Mouse (Mus musculus): ENCODE measurements around the gene Gm2174. TPM values are rescaled to one million over a fixed set of nuclear protein-coding genes. Genes with fewer than 3 reads are reported as not detected.
A peak's percentile ranks its signal among the peaks of the same experiment; 100 is the strongest.

Gene Gm2174
- polyA plus RNA-seq, 2 experiments, result 2.1 TPM; not detected in 1

DNA sequence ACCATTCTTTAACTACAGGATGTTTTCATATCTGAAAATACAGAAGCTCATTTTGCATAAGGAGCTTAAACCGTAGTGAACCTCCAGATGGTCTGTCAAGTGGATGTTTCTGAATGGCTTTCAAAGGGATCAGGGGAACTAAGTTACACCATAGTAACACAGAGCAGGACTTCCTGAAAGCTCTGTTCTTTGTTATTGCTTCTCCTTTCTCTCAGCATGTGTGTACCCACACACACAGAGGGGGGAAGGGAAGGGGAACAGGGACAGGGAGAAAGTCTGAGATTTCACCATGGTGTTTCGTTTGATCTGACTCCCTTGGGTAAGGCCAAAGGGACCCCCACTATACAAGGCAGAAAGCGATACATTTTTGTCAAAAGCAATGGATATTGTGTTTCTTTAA, 34.1 kb downstream of the Gm2174 start:
- Histone ChIP-seq H3K9me3 (ENCODE audit: control insufficient read depth, low read length) (no peaks in the 10 kb centered on the region), H3K4me3 (ENCODE audit: insufficient read depth in 1 of 2, low read depth in 2 of 2, low read length in 2 of 2) (no peak overlapping the region)
- DNase-seq (ENCODE audit: low read depth in 3 of 3, low spot score in 3 of 3), result no peak

DNA sequence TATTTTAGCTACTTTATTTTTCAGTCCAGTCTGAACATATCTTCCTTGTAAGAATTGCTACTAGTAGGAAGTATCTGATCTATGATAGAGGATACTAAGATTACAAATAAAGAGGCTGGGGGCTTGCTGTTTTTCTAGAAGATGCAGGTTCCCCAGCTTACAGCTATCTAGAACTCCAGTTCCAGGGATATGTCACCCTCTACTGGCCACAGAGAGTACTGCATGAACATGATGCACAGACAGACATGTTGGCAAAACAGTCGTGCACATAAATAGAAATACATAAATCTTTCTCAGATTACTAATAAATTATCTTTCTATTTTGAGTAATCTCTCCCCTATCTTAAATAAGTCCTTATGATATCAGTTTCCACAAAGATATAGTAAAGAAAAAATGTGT, 42.0 kb downstream of the Gm2174 start:
- DNase-seq (ENCODE audit: low read depth in 3 of 3, low spot score in 3 of 3) (peak; percentile 45 to 49 (median 47)), ATAC-seq (ENCODE audit: insufficient read depth) (no peak)
- no peak overlapping the region for H3K4me2 ChIP-seq (ENCODE audit: low read depth)
- WGBS (ENCODE audit: insufficient replicate concordance), result 29% methylated on average over 1 of the region's 1 CpGs
- TF ChIP-seq CTCF (IDR thresholded peaks at IDR 0.05; ENCODE audit: low read depth), result peak; percentile 77
- TF ChIP-seq EP300 (IDR thresholded peaks at IDR 0.05; ENCODE audit: low read depth), result no peak
- H3K27ac ChIP-seq, result no peak overlapping the region
- peaks cover 16% of the 10 kb centered on the region for H3K36me3 ChIP-seq (replicated peaks; ENCODE audit: control insufficient read depth, insufficient read depth, low read depth)
- H3K9me3 ChIP-seq (ENCODE audit: control insufficient read depth, low read length), result no peaks in the 10 kb centered on the region
- H3K9ac ChIP-seq (replicated peaks), result no peak overlapping the region
- no peaks in the 10 kb centered on the region for H3K27me3 ChIP-seq (ENCODE audit: control insufficient read depth, insufficient read depth, low read length)
- H3K4me1 ChIP-seq (replicated peaks; ENCODE audit: control insufficient read depth in 2 of 2, insufficient read depth in 2 of 2, low read length in 1 of 2), result no peaks in the 10 kb centered on the region
- no peak overlapping the region for H3K4me3 ChIP-seq (ENCODE audit: insufficient read depth in 1 of 2, low read depth in 2 of 2, low read length in 2 of 2)

More for the DNA sequence above, 34.1 kb downstream of the Gm2174 start:
- Histone ChIP-seq H3K36me3 (replicated peaks; ENCODE audit: control insufficient read depth, insufficient read depth, low read depth) (peaks cover 28% of the 10 kb centered on the region), H3K4me2 (ENCODE audit: low read depth) (no peak overlapping the region), H3K9ac (replicated peaks) (no peak overlapping the region), H3K27me3 (ENCODE audit: control insufficient read depth, insufficient read depth, low read length) (no peaks in the 10 kb centered on the region), H3K4me1 (replicated peaks; ENCODE audit: control insufficient read depth in 2 of 2, insufficient read depth in 2 of 2, low read length in 1 of 2) (no peaks in the 10 kb centered on the region), H3K27ac (no peak overlapping the region)
- no peak for TF ChIP-seq CTCF (IDR thresholded peaks at IDR 0.05; ENCODE audit: low read depth)
- no peak for TF ChIP-seq EP300 (IDR thresholded peaks at IDR 0.05; ENCODE audit: low read depth)
- ATAC-seq (ENCODE audit: insufficient read depth), result no peak
- WGBS (ENCODE audit: insufficient replicate concordance), result 57% methylated on average over 3 of the region's 3 CpGs

DNA sequence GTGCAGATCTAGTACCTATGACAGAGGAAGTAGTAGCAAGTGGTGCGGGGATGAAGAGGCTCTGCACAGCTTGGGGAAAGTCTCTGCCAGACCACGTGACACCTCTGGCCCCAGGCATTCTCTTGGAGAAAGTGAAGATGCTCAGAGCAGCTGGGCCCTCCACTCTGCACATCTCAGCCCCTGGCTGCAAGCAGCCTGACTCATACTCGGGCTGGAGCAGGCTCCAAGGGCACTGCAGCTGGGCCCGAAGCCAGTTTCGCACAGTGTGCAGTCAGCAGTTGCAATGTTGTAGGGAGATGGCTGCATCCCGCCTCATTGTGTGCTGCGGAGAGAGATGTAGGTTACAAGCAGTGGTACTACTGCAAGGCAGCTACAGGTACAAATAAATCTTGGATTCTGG, 49.5 kb downstream of the Gm2174 start:
- no peaks in the 10 kb centered on the region for H3K27me3 ChIP-seq (ENCODE audit: control insufficient read depth, insufficient read depth, low read length)
- H3K27ac ChIP-seq, result no peak overlapping the region
- no peaks in the 10 kb centered on the region for H3K4me1 ChIP-seq (replicated peaks; ENCODE audit: control insufficient read depth in 2 of 2, insufficient read depth in 2 of 2, low read length in 1 of 2)
- no peak for TF ChIP-seq EP300 (IDR thresholded peaks at IDR 0.05; ENCODE audit: low read depth)
- no peak for TF ChIP-seq CTCF (IDR thresholded peaks at IDR 0.05; ENCODE audit: low read depth)
- no peak overlapping the region for H3K9ac ChIP-seq (replicated peaks)
- WGBS (ENCODE audit: insufficient replicate concordance), result 77% methylated on average over 7 of the region's 7 CpGs
- ATAC-seq (ENCODE audit: insufficient read depth) (no peak), DNase-seq (ENCODE audit: low read depth in 3 of 3, low spot score in 3 of 3) (no peak)
- no peak overlapping the region for H3K4me2 ChIP-seq (ENCODE audit: low read depth)
- no peaks in the 10 kb centered on the region for H3K9me3 ChIP-seq (ENCODE audit: control insufficient read depth, low read length)
- H3K36me3 ChIP-seq (replicated peaks; ENCODE audit: control insufficient read depth, insufficient read depth, low read depth), result peaks cover 28% of the 10 kb centered on the region
- no peak overlapping the region for H3K4me3 ChIP-seq (ENCODE audit: insufficient read depth in 1 of 2, low read depth in 2 of 2, low read length in 2 of 2)

Other genes starting within 250 kb of the Gm2174 start
- not detected in 2 replicates for gene Gm773, start 235.1 kb upstream of the Gm2174 start, polyA plus RNA-seq (2012; rRNA removed)
- gene Gm773, start 235.1 kb upstream of the Gm2174 start, polyA plus RNA-seq (2014; fragmentation: Nextera tagmentation; extraction: Ambion mirVana), result not detected in 2 replicates
- gene Zfp449, start 101.6 kb upstream of the Gm2174 start, polyA plus RNA-seq (2012; rRNA removed), result 0.36 and 0.48 TPM in 2 replicates
- gene Zfp449, start 101.6 kb upstream of the Gm2174 start, polyA plus RNA-seq (2014; fragmentation: Nextera tagmentation; extraction: Ambion mirVana), result 0.64 and 0.70 TPM in 2 replicates
- 0.06 and 0.18 TPM in 2 replicates for gene Smim10l2a, start 73.4 kb upstream of the Gm2174 start, polyA plus RNA-seq (2012; rRNA removed)
- gene Smim10l2a, start 73.4 kb upstream of the Gm2174 start, polyA plus RNA-seq (2014; fragmentation: Nextera tagmentation; extraction: Ambion mirVana), result 0.25 and 0.29 TPM in 2 replicates
- 47.2 and 79.7 TPM in 2 replicates for gene Ints6l, start 6.9 kb downstream of the Gm2174 start, polyA plus RNA-seq (2012; rRNA removed)
- gene Ints6l, start 6.9 kb downstream of the Gm2174 start, polyA plus RNA-seq (2014; fragmentation: Nextera tagmentation; extraction: Ambion mirVana), result 35.0 and 36.4 TPM in 2 replicates
- gene Gm10477, start 76.8 kb downstream of the Gm2174 start, polyA plus RNA-seq (2012; rRNA removed), result not detected in 2 replicates
- gene Gm10477, start 76.8 kb downstream of the Gm2174 start, polyA plus RNA-seq (2014; fragmentation: Nextera tagmentation; extraction: Ambion mirVana), result not detected in 2 replicates
- gene Gm648, start 101.6 kb downstream of the Gm2174 start, polyA plus RNA-seq (2012; rRNA removed), result 0.04 TPM in 1 of 2 replicates, not detected in the other
- not detected in 2 replicates for gene Gm648, start 101.6 kb downstream of the Gm2174 start, polyA plus RNA-seq (2014; fragmentation: Nextera tagmentation; extraction: Ambion mirVana)
- gene Mmgt1, start 150.1 kb downstream of the Gm2174 start, polyA plus RNA-seq (2012; rRNA removed), result 3.7 and 5.1 TPM in 2 replicates
- gene Mmgt1, start 150.1 kb downstream of the Gm2174 start, polyA plus RNA-seq (2014; fragmentation: Nextera tagmentation; extraction: Ambion mirVana), result 8.5 and 8.7 TPM in 2 replicates
- gene Slc9a6, start 161.8 kb downstream of the Gm2174 start, polyA plus RNA-seq (2012; rRNA removed), result 2.8 and 3.4 TPM in 2 replicates
- 2.5 and 4.0 TPM in 2 replicates for gene Slc9a6, start 161.8 kb downstream of the Gm2174 start, polyA plus RNA-seq (2014; fragmentation: Nextera tagmentation; extraction: Ambion mirVana)

All from liver, embryonic 14.5 days (tissue).